Mouse (Mus musculus): ENCODE results near the gene H2-D1.
A peak's percentile ranks its signal among the peaks of the same experiment; 100 is the strongest.
"Not testable (repeated sequence)": the region's sequence is repeated elsewhere in the genome, so short reads cannot be mapped to it uniquely, and the experiment has no call there.

The H2-D1 gene

GRCm38 (mm10) chr17:35257378-35257777 is 5.2 kb upstream of the H2-D1 start:
- no peak for DNase-seq (ENCODE audit: low spot score)

DNA sequence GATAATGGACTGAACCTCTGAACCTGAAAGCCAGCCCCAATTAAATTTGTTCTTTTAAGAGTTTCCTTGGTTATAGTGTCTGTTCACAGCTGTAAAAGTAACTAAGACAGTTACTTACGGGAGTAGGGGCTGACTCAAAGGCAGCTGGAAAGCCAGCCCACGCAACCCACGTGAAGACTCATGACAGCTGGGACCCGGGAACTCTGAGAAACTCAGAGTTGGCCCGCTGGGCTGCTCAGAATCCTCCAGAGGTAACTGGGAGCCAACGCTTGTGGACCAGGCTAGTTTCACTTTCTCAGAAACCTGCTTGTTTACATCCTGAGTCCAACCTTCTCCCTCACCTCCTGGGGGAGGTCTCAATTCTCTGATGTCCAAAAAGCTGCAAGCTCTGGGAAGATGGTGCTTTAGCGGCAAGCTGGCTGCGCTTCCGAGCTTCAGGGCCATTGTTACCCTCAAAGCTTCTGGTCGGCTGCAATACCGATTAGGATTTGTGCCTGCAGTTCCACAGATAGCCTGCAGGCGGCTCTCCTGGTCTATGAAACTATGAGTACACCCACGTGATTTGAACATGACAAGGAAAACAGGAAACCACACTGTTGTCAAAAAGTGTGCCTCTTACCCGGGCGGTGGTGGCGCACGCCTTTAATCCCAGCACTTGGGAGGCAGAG is 4.6 kb upstream of the H2-D1 start:
- DNase-seq (ENCODE audit: low spot score) = peak; percentile 99

DNA sequence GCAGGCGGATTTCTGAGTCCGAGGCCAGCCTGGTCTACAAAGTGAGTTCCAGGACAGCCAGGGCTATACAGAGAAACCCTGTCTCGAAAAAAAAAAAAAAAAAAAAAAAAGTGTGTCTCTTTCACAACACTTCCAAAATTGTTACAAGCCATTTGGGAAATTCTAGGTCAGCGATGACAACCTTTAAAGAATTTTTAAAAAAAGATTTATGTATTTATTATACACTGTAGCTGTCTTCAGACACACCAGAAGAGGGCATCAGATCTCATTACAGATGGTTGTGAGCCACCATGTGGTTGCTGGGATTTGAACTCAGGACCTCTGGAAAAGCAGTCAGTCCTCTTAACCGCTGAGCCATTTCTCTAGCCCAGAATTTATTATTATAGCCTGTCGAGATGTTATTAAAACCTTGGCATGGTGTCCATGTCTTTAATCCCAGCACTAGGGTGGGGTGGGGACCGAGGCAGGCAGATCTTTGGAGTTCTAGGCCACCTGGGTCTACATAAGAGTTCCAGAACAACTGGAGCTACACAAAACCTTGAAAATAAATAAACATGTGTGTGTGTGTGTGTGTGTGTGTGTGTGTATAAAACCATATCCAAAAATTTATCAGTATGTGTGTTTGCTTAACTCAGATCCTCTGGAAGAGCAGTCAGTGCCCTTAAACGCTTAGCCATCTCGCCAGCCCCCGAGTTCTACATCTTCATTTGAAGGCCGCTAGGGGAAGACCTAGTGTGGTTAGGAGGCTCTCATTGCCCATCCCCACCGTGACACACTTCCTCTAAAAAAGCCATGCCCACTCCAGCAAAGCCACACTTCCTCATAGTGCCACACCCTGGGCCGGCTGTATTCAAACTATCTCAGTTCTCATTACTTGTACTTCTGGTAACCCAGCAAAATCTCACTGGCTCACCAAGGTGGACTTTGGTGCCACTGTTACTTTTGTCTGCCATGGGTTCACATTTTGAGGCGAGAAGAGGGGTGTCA is 3.7 kb upstream of the H2-D1 start:
- no peak for DNase-seq (ENCODE audit: low spot score)

- no peak for DNase-seq (ENCODE audit: low spot score)
Observed at GRCm38 (mm10) chr17:35259621-35260020, 2.9 kb upstream of the H2-D1 start.

GRCm38 (mm10) chr17:35261651-35262050 is 879 bp upstream of the H2-D1 start:
- no peak for DNase-seq (ENCODE audit: low spot score)

DNA sequence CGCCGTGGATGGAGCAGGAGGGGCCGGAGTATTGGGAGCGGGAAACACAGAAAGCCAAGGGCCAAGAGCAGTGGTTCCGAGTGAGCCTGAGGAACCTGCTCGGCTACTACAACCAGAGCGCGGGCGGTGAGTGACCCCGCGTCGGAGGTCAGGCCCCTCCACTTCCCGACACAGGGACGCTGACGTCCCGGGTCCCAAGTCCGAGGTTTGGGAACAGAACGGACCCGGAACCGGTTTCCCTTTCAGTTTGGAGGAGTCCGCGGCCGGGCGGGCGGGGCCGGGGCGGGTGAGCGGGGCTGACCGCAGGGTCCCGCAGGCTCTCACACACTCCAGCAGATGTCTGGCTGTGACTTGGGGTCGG is 973 bp downstream of the H2-D1 start:
- no peak for DNase-seq (ENCODE audit: low spot score)

GRCm38 (mm10) chr17:35267399-35268086 is 5.0 kb downstream of the H2-D1 start:
- no peak for DNase-seq (ENCODE audit: low spot score)

- DNase-seq (ENCODE audit: low spot score) = no peak
Observed at GRCm38 (mm10) chr17:35269653-35270347, 7.3 kb downstream of the H2-D1 start.

DNA sequence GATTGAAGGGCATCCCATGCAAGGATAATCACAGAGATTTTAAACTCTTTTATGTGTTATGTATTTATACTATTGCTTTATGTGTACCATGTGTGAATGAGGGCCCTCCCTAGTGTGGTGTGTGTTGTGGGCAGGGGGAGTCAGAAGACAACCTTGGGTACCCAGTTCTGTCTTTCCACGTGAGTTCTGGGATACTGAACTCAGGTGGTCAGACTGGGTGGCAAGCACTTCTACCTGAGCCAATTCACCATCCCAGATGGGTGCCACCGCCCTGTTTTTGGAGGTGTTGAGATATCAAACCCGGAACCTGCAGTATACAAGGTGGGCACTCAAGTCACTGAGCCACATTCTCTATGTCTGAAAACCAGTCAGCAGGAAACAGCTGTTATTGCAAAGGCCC is 9.7 kb downstream of the H2-D1 start:
- DNase-seq (ENCODE audit: low spot score) = no peak

DNA sequence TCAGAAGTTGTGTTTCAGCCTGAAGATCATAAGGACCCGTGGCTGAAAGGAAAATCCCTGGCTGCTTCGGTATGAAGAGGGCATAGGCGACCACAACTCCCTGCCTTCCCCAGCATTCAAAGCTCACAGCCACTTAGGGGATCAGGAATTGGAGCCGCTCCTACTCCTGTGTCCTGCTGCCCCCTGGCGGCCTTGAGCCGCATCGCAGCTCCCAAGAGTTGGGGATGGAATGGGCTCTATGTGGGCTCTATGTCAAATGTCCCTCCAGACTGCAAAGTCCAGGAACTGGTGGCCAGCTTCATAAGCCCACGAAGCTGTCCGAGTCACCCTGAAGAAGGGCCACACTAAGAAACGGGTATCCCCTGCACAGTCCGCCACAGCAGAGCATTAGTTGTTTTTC is 12.2 kb downstream of the H2-D1 start:
- DNase-seq (ENCODE audit: low spot score) = peak; percentile 97

DNA sequence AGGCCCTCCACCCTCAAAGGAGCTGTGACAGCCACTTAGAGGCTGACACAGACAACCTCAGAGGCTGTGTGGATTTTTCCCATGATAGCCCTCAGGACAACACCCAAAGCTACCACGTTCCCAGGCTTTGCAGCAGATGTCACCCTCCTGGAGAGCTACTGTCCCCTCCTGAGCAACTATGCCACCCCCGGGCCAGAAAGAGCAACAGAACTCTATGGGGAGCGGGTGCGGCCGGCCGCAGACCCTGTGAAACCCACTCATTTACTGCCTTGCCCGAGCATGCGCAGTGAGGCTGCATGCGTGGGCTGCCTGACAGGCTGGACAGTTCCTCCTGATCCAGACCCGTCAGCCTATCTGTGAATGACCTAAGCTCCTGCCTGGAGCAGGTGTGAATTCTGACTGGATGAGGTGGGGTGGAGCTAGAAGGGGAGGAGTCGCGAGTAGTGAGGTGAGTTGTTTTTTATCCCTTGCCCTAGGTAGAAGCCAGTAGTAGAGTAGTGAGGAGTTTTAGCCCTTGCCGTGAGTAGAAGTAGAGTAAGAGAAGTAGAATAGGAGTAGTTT is 13.9 kb downstream of the H2-D1 start:
- DNase-seq (ENCODE audit: low spot score) = no peak

DNA sequence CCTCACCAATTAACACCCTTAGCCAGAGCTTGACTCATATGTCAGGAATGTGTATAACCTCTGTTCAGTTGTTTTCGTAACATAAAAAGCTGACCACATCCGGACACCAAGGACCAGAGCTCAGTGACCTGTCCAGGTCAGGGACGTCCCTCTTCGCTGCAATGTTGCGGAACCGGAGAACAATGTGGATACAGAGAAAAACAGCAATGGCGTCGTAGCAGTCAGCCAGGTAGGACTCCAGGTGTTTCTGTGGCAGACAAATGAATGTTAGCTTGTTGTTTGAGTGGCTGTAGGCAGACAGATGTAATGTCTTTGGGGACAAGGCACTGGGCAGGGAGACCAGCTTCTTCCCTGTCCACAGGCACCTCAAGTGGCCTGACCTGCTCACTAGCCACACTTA is 15.5 kb downstream of the H2-D1 start:
- no peak for DNase-seq (ENCODE audit: low spot score)

DNA sequence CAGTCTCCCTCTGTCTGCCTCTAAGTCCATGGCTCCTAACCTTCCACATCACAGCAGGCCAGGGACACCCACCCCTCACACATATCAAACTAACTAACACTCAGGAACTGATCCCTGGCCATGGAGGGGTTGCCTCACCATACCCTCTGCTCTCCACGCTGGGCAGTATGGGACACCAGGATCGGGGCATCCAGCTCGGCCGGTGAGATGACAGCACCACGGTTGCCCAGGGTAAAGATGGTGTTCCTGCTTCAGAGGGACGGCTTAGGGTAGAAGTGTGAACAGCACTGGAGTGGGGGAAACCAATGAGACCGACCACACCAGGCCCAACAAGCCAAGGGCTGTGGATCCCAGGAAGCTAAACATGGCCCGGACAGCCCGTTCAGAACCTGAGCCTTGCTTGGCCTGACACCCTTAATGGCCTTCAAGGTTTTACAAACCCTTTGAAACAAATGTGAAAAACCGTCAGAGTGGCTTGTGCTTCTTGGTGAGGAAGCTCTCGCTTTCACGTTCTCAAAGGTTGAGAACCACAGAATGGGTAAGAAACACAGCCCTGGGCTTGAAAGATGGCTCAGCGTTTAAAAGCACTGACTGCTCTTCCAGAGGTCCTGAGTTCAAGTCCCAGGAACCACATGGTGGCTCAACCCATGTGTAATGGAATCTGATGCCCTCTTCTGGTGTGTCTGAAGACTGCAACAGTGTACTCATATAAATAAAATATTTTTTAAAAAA is 16.6 kb downstream of the H2-D1 start:
- no peak for DNase-seq (ENCODE audit: low spot score)

- no peak for DNase-seq (ENCODE audit: low spot score)
Observed at GRCm38 (mm10) chr17:35280276-35280675, 17.7 kb downstream of the H2-D1 start.

- no peak for DNase-seq (ENCODE audit: low spot score)
Observed at GRCm38 (mm10) chr17:35285431-35285830, 22.9 kb downstream of the H2-D1 start.

DNA sequence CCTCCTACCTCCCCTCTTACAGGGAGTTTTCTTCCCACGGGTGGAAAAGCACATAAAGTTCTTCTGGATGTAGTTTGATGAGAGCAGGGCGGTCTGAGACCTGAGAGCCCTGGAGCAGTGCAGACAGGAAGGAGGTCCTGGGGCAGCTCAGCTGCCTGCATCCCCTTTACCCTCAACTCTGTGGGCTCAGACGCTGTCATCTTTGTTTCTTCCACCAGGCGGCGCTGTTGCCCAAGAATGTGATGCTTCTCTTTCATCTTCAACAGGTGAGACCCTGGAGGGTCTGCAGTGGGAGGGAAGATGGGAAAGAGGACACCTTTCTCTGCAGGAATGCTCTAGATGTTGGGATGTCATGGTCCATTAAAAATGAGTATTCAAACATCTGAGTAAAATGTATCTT is 33.3 kb downstream of the H2-D1 start:
- peak; percentile 89 for DNase-seq (ENCODE audit: low spot score)

- DNase-seq (ENCODE audit: low spot score) = not testable (repeated sequence)
Observed at GRCm38 (mm10) chr17:35300261-35300945, 37.9 kb downstream of the H2-D1 start.

- DNase-seq (ENCODE audit: low spot score) = peak; percentile 97
Observed at GRCm38 (mm10) chr17:35301645-35302258, 39.2 kb downstream of the H2-D1 start.

DNA sequence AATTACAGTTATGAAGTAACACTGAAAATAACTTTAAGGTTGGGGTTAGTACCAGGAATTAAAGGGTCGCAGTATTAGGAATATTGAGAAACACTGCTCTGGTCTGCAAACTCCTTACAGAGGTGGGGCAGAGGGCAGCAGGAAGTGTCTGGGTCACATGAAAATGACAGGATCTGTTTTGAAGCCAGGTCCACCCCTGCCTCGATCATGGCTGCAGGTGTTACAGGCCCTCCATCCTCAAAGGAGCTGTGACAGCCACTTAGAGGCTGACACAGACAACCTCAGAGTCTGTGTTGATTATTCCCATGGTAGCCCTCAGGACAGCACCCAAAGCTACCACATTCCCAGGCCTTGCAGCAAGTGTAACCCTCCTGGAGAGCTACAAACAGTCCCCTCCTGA is 40.7 kb downstream of the H2-D1 start:
- no peak for DNase-seq (ENCODE audit: low spot score)

DNA sequence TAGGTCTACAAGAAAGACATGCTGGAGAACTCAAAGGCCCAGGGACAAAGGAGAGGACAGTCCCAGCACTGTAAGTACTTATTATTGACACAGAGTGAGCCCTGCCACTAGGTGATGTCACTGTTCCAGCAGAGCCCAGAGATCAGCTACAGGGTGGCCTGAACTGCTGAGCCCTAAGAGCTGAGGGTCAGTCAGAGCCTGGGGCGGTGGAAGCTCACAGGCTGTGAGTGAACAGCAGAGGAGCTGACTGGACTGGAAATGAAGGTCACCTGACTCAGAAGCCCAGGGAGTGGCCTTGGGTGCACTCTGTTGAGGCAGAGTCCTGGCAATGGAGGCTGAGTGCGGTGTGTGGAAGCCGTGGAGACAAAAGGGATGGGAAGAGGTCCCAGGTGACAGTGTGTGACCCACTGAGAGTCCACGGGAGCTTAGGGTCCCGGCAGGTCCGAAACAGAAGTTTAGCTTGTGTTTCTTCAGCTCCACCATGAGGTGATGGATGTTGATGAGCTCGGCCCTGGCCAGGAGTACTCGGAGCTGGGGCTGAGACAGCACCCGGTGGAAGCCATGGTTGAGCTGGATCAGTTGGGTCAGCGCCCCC is 41.3 kb downstream of the H2-D1 start:
- no peak for DNase-seq (ENCODE audit: low spot score)

Data from retina, embryonic 14.5 days (tissue).